Mouse (Mus musculus) gastrocnemius, postnatal 4 days (tissue): ENCODE measurements around the gene Yeats2. TPM values are rescaled to one million over a fixed set of nuclear protein-coding genes. Genes with fewer than 3 reads are reported as not detected.

ENCODE experiments used
- DNase-seq, 2 experiments: peaks; one replicate each; pipeline ENCODE4 v3.0.0; 2021 to 2022; ENCODE audit warnings: low spot score in 2 of 2, mixed read lengths in 2 of 2
- total RNA-seq, 2 experiments: library from RNA; stranded (reverse); gene quantifications; 2 replicates each; pipeline ENCODE4 v1.2.3; 2021

Gene Yeats2
- total RNA-seq, 2 experiments from 2014 or later = 42.0 to 51.7 TPM

GRCm38 (mm10) chr16:20272994-20273393 is 132.1 kb downstream of the Yeats2 start:
- DNase-seq = no peak

- DNase-seq = no peak
Observed at GRCm38 (mm10) chr16:20279395-20279794, 138.5 kb downstream of the Yeats2 start.

DNA sequence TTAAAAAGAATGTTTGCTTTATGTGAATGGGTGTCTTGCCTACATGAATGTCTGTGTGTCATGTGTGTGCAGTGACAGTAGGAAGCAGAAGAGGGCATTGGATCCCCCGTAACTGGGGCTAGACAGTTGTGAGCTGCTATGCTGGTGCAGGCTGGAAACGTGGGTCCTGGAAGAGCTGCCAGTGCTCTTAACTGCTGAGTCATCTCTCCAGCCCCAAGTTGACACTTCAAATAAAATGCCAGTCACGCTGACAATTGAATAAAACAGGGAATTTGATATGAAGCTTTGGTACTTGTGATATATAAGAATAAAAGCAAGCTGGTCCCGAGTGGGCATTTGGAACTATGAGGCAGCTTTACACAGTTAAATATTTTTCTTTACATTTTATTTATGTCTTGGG is 139.4 kb downstream of the Yeats2 start:
- DNase-seq = no peak

Other genes starting within 250 kb of the Yeats2 start
- 1 to 10 TPM; 6.1 to 6.2 TPM for gene Klhl6, start 158.0 kb upstream of the Yeats2 start, total RNA-seq
- gene Klhl24, start 43.5 kb upstream of the Yeats2 start, total RNA-seq = 100 to 1,000 TPM; 139 to 162 TPM
- gene Map6d1, start 100.3 kb downstream of the Yeats2 start, total RNA-seq = 1 to 10 TPM; 1.7 to 1.9 TPM
- 10 to 100 TPM; 75.2 to 85.9 TPM for gene Parl, start 161.3 kb downstream of the Yeats2 start, total RNA-seq
- under 1 TPM in 1 of 2 experiments, not detected in 1; 0.34 TPM for gene Cyp2ab1, start 184.3 kb downstream of the Yeats2 start, total RNA-seq